Mouse (Mus musculus): ENCODE results near the gene Upf3b.
"Not testable (repeated sequence)": the region's sequence is repeated elsewhere in the genome, so short reads cannot be mapped to it uniquely, and the experiment has no call there.

The Upf3b gene

DNA sequence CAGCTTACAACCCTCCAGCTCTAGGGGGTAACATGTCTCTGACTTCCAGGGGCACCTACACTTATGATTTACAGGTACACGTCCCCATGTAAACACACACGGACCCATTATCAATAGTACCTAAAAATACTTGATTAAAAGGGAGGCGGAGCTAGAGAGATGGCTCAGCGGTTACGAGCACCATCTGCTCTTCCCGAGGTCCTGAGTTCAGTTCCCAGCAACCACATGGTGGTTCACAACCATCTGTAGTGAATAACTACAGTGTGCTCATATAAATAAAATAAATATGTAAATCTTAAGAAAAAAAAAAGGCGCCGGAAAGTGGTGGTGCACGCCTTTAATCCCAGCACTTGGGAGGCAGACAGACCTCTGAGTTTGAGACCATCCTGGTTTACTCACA lies 24.5 kb downstream of the Upf3b start:
- CTCF ChIA-PET = interaction anchor here in 1 of 4 experiments (1.0 to 1.3 kb wide), 2 partner anchors 9 to 24 kb away, joined by 3 to 4 read pairs; partner anchors contain the start of gene Upf3b
- POLR2A ChIA-PET = interaction anchor here (0.6 to 9.9 kb wide), 78 partner anchors 9 to 488 kb away, joined by 3 to 136 read pairs (median 4); partner anchors contain the start of genes Upf3b (in 4 of the 4), Nkap (in 3 of the 4), Nkrf (in 3 of the 4) and Pgrmc1 (in 3 of the 4)

DNA sequence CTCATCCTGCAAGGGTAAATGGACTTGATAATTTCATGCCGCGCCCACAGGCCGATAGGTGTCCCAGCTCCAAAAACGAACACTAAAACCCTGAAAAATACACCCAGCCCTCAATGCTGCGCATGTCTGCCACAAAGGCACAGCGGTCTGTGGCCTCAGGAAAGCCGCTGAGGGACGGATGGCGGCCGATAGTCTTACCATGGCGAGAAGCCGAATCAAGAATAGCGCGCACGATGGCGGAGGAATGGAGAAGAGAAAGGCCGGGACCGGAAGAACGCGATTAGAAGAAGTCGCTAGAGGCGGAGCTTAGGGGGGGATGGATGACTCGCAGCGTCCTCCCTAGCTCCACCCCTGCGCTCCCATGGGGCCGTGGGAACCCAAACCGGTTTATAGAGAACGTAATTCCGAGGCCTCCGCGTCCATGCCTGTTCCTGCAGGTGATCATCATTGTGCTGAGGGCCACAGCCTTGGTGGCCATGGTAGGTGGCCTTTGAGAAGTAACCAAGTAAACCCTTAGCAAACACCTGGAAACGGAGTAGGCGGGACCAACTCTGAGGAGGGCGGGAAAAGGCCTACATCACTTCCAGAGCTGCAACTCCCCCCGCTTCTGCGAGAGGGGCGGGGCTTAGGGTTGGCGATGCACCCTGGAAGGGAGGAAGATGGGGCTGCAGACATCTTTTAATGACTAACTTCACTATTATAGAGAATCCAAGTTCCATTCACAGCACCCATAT lies 25.0 kb downstream of the Upf3b start, which contains the start of gene Rpl39:
TSS of gene Rpl39 (minus strand) at position 476 of the 734 bp plus-strand sequence.
- POLR2A ChIA-PET = interaction anchor here (0.6 to 9.9 kb wide), 84 partner anchors 8 to 1503 kb away, joined by 3 to 136 read pairs (median 4); partner anchors contain the start of genes Upf3b (in 4 of the 4), Nkap (in 3 of the 4), Nkrf (in 3 of the 4) and Pgrmc1 (in 3 of the 4)
- CTCF ChIA-PET = interaction anchor here in 1 of 4 experiments (1.0 to 1.3 kb wide), 2 partner anchors 8 to 25 kb away, joined by 3 to 4 read pairs; partner anchors contain the start of gene Upf3b

DNA sequence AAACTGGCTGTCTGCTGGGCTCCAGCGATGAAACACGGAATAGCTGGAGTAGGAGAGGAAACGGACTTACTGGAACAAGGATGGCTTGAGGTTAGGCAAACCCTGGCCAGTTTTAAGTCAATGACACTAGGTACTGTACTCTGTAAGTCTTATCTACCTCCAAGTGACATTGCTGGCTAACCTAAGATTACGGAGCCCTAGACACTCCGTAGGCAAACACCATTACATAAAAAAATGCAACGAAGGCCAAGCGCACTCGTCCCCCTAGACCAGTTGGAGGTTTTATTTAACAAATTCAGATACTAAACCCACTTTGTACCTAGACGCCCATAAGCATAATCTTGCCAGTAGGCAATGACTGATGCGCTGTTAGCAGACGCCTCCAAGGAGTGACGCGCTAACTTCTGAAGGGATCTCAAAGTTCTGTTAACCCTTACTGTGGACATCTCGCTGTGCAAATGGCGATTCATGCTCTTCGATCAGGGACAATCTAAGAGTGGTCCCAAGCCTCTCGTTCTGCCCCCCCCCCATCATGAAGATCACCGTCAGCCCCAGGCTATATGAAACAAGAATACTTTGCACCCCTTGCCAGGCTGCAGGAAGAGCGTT lies 25.7 kb downstream of the Upf3b start:
- ChIA-PET CTCF (interaction anchor here in 1 of 4 experiments (1.3 kb wide), 1 partner anchor 8 kb away, joined by 4 read pairs; no protein-coding TSS in a partner anchor), POLR2A (interaction anchor here (0.5 to 9.9 kb wide), 61 partner anchors 7 to 1503 kb away, joined by 3 to 136 read pairs (median 4); partner anchors contain the start of genes Upf3b (in 4 of the 4), Nkap (in 3 of the 4), Nkrf (in 3 of the 4) and Pgrmc1 (in 3 of the 4))

DNA sequence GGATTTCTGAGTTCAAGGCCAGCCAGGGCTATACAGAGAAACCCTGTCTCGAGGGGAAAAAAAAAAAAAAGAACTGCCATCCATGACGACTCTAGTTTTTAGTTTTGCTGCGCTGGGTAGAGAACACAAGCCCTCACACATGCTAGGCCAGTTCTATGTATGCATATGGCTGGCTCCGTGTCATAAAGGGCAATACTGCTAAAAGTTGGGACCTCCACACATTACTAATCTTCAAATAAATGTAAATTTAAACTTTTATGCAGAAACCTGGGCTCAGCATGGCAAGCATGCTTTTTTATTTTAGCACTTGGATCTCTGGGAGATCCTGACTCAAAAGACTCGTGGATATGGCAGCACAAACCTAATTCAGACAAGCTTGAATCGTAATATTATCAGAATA lies 28.9 kb downstream of the Upf3b start:
- ChIA-PET POLR2A (interaction anchor here (0.7 to 9.9 kb wide), 9 partner anchors 9 to 264 kb away, joined by 3 to 136 read pairs (median 4); partner anchors contain the start of gene Upf3b (in 3 of the 4)), CTCF (no interaction called here)

DNA sequence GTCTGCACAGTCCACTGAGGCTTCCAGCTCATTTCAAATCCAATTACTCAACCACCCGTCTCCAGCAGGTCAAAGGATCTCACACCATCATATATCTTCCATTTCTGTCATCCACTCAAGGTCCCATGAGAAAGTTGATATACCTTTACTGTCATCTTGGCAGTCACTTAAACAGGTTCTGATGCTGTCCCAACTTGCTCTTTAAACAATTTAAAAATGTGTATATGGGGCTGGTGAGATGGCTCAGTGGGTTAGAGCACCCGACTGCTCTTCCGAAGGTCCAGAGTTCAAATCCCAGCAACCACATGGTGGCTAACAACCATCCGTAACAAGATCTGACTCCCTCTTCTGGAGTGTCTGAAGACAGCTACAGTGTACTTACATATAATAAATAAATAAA lies 29.8 kb downstream of the Upf3b start:
- CTCF ChIA-PET = not testable (repeated sequence)
- POLR2A ChIA-PET = interaction anchor here in 3 of 4 experiments (0.7 to 9.9 kb wide), 13 partner anchors 9 to 286 kb away, joined by 3 to 136 read pairs (median 3); partner anchors contain the start of genes Upf3b (in 3 of the 3) and Slc25a5 (in 1 of the 3)

DNA sequence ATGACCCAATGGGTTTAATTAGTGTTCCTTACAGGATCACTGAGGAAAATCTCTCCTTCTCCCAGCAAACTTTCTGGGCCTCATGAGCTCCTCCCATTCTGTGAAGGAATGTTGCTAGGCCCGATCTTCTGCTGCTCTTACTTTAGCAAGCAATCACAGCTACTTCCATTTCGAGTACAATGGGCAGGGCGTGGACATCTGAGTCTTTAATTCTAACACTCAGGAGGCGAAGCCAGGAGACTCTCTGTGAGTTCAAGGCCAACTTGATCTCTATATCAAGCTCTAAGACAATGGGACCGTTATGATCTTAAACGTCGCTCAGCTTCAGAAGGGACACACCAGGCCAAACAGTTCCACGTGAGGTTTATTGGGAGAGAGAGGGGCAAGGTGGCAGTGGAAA lies 33.5 kb downstream of the Upf3b start:
- ChIA-PET CTCF (interaction anchor here in 2 of 4 experiments (0.7 to 1.0 kb wide), 2 partner anchors 9 to 34 kb away, joined by 3 to 4 read pairs; partner anchors contain the start of gene Rpl39 (in 1 of the 2)), POLR2A (interaction anchor here (0.7 to 1.8 kb wide), 15 partner anchors 9 to 479 kb away, joined by 3 to 37 read pairs (median 4); partner anchors contain the start of genes Rpl39 (in 4 of the 4), Akap17b (in 1 of the 4), Nkrf (in 1 of the 4) and Pgrmc1 (in 1 of the 4))

DNA sequence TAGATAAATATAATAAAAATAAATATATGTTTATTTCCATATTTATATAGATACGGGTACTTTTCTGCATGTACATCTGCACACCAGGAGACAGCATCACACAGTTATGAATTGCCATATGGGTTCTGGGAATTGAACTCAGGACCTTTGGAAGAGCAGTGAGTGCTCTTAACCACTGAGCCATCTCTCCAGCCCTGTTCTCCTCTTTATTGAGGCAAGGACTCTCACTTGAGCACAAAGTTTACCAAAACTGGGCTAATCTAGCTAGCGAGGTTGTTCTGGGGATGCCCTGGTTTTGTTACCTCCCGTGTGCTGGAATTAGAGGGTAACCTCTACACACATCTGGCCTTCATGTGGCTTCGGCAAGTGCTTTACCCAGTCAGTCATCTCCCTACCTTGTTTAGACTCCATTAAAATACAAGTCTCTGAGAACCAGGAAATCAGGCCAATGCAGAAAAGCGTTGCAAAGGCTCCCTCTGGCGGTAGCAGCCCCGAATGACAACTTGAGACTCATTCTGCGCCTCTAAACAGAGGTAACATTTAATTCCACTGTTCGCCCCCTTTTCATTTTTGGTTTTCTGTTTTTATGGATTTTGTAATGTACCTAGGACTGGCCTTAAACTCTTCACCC lies 35.7 kb downstream of the Upf3b start:
- POLR2A ChIA-PET = no interaction called here
- CTCF ChIA-PET = interaction anchor here in 1 of 4 experiments (0.7 kb wide), 1 partner anchor 51 kb away, joined by 3 read pairs; no protein-coding TSS in a partner anchor

DNA sequence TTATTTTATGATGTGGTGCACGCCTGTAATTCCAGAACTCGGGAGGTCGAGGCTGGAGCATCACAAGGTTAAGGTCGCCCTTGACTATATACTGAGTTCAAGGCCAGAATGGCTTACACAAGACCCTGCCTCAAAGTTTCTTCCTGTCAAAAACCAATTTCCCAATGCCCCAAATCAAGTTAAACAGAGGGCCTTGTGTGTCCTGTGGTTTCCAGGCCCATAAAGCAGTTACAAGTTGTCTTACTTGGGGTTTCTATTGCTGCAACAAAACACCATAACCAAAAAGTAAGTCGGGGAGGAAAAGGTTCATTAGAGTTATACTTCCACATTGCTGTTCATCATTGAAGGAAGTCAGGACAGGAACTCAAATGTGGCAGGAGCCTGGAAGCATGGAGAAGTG lies 41.4 kb downstream of the Upf3b start:
- CTCF ChIA-PET = interaction anchor here in 1 of 4 experiments (0.7 kb wide), 1 partner anchor 78 kb away, joined by 3 read pairs; no protein-coding TSS in a partner anchor
- POLR2A ChIA-PET = no interaction called here

DNA sequence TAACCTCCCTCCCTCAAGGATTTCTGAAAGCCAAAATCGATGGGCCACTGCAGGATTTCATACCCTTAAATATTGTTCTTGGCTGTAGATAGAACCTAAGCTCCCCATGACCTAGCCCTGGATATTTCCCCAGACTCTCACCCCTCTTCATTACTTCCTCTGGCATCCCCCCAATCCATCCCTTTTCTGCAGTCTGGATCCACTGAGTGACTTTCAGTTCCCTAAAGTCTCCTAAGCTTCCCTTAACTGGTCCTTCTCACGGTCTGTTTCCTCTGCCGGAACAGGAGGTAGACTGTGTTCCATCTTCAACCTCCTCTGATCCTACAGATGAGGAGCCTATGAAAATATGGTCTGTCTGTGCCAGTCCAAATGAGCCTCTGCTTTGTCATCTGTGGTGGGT lies 42.8 kb downstream of the Upf3b start:
- POLR2A ChIA-PET = interaction anchor here in 2 of 4 experiments (0.6 to 1.0 kb wide), 2 partner anchors 14 to 15 kb away, joined by 3 read pairs; no protein-coding TSS in a partner anchor
- CTCF ChIA-PET = no interaction called here

DNA sequence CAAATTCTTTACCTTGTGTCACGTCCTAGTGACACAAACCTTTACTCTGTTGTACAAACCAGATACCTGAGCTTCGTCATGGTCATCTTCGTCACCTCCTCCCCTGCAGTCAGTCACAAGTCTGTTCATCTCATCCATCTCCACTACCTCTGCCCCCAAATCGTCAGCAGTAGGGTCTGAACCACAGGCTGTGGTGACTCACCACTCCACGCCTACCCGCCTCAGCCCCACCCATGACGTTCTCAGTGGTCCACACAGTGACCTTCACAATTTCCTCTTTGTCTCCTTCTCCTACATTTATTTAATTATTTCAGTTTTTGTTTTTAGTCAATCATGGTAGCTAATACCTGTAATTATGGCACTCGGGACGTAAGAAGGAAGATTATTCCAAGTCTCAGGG lies 46.2 kb downstream of the Upf3b start:
- CTCF ChIA-PET = no interaction called here
- POLR2A ChIA-PET = interaction anchor here in 1 of 4 experiments (2.5 kb wide), 1 partner anchor 20 kb away, joined by 7 read pairs; no protein-coding TSS in a partner anchor

DNA sequence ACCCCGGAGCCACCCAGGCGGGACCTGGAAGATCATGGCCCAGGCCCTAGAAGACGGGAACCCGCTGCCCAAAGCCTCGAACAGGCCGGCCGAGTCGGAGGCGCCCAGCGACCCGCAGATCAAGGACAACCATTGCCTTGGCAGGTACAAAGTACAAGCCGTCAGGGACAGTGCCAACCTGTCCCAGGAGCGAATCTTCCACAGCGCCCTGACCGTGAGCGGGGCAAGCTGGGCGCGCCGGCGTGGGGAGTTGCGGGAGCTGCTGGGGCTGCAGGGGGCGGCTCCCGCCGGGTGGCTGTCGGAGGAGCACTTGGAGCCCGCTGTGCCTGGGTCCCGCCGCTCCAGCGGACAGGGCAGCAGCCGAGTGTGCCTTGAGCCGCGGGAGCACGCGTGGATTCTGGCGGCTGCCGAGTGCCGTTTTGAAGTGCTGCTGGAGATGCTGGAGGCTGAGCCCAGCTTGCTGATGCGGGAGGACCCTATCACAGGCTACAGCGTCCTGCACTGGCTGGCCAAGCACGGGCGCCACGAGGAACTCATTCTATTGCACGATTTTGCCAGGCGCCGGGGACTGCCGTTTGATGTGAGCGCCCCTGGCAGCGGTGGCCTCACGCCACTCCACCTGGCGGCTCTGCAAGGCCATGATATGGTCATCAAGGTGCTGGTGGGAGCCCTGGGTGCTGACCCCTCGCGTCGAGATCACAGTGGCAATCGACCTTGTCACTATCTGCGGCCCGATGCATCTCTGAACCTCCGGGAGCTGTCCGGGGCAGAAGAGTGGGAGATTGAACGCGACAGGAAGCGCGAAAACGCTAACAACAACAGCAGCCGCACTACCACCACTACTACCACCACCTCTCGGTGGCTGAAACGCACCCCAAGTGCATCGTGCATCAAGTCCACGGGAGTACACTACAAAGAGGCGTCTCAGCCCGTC lies 61.0 kb downstream of the Upf3b start:
- CTCF ChIA-PET = interaction anchor here in 2 of 4 experiments (0.9 to 1.2 kb wide), 2 partner anchors 27 kb away, joined by 3 read pairs; no protein-coding TSS in a partner anchor
- POLR2A ChIA-PET = interaction anchor here in 2 of 4 experiments (0.9 to 2.2 kb wide), 3 partner anchors 36 to 61 kb away, joined by 3 to 6 read pairs (median 3); partner anchors contain the start of genes Rpl39 (in 2 of the 2) and Upf3b (in 1 of the 2)

DNA sequence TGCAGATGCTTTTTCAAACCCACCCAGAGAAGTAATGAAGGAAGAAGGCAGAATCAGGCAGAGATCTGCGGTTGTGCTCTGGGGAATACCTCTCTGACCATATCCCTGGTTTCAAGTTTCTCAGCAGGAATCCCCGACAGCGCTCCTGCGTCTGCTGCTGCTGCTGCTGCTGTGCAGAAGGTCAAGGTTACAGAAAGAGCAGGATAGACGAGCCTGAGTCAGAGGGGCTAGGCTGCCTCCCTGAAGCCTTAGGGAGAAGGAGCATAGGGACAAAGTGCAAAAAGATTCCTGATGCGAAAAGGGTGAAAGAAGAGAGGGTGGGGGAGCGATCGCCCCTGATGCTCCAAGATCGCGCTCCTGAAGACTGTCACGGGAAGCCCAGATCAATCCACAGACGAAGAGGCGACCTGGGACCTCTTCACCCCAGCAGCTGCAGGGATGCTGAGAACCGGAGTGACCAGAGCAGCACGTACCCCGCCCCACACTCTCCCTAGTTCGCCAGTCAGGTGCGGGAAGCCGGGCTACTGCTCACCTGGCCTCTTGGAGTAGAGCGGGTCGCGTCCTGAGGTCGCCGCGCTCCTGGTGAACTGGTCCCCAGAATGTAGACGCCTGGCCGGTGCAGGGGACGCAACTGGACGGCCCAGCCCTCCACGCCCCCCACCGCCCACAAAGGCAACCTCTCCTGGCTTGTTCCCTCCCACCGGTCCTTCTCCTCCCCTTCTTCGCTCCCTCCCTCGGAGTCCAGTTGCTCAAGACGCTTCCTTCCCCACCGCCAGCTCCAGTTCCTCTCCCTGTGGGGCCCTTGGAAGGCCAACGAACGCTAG lies 61.8 kb downstream of the Upf3b start, which contains the start of gene Sowahd:
TSS of gene Sowahd (plus strand) at position 780 of the 824 bp plus-strand sequence.
- CTCF ChIA-PET = interaction anchor here in 1 of 4 experiments (0.9 kb wide), 1 partner anchor 26 kb away, joined by 3 read pairs; no protein-coding TSS in a partner anchor
- POLR2A ChIA-PET = interaction anchor here in 1 of 4 experiments (1.7 to 2.2 kb wide), 2 partner anchors 37 to 62 kb away, joined by 3 to 6 read pairs; partner anchors contain the start of genes Rpl39 and Upf3b

DNA sequence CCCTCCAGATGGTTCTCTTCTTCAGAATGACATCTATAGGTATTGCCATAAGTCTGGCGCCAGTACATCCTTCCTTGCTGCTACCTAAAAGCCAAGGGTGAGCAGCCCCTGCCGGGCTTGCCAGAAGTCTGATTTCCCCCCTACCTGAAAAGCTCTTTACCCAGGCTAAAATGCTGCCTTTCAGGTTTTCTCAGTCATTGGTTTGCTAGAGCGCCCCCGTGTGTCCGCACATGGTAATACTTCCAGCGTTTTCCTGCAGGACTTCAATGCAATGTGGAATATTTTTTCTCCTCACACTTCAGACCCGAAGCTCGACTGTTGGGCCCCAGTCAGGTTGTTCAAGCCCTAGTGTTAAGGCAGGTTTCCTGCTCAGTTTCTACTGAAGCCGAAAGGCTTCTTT lies 67.4 kb downstream of the Upf3b start:
- ChIA-PET CTCF (interaction anchor here in 3 of 4 experiments (0.5 to 2.0 kb wide), 15 partner anchors 9 to 540 kb away, joined by 3 to 12 read pairs (median 3); no protein-coding TSS in a partner anchor), POLR2A (interaction anchor here (0.6 to 1.1 kb wide), 6 partner anchors 19 to 344 kb away, joined by 3 to 4 read pairs (median 3); partner anchors contain the start of gene Rpl39 (in 1 of the 4))
